Mouse (Mus musculus) midbrain, embryonic 14.5 days (tissue): Measurements from ENCODE around the gene Fam89a. TPM values are rescaled to one million over a fixed set of nuclear protein-coding genes. Genes with fewer than 3 reads are reported as not detected.

Experiments
- polyA plus RNA-seq: library from polyadenylated mRNA; unstranded; fragments of >200 nt; fragmentation: Nextera tagmentation; extraction: Ambion mirVana; gene quantifications from 2 replicates; pipeline ENCODE4 v1.2.1, GENCODE M21; 2014

Gene Fam89a
- polyA plus RNA-seq, 1 experiment from 2014 or later = 0.21 TPM

Other genes with a start within 250 kb of the Fam89a start
- 33.0 and 39.3 TPM in 2 replicates for gene Cog2, start 231.1 kb downstream of the Fam89a start, polyA plus RNA-seq
- gene Agt, start 182.1 kb downstream of the Fam89a start, polyA plus RNA-seq = 0.25 and 0.26 TPM in 2 replicates
- 0.09 and 0.15 TPM in 2 replicates for gene Capn9, start 175.7 kb downstream of the Fam89a start, polyA plus RNA-seq
- gene 2310022B05Rik, start 88.5 kb downstream of the Fam89a start, polyA plus RNA-seq = 29.0 and 31.7 TPM in 2 replicates
- 56.3 and 70.9 TPM in 2 replicates for gene Ttc13, start 29.8 kb downstream of the Fam89a start, polyA plus RNA-seq
- 36.1 and 39.0 TPM in 2 replicates for gene Arv1, start 29.7 kb downstream of the Fam89a start, polyA plus RNA-seq
- gene Trim67, start 41.3 kb upstream of the Fam89a start, polyA plus RNA-seq = 31.1 and 31.9 TPM in 2 replicates
- 65.5 and 90.8 TPM in 2 replicates for gene Gnpat, start 111.2 kb upstream of the Fam89a start, polyA plus RNA-seq
- 21.4 and 24.2 TPM in 2 replicates for gene 2810004N23Rik, start 111.3 kb upstream of the Fam89a start, polyA plus RNA-seq
- 13.0 and 13.2 TPM in 2 replicates for gene Exoc8, start 145.9 kb upstream of the Fam89a start, polyA plus RNA-seq
- 9.8 and 11.7 TPM in 2 replicates for gene Sprtn, start 146.1 kb upstream of the Fam89a start, polyA plus RNA-seq
- gene Egln1, start 197.5 kb upstream of the Fam89a start, polyA plus RNA-seq = 24.5 and 25.1 TPM in 2 replicates